Mouse (Mus musculus): ENCODE data around the gene Tcp10a. TPM values are rescaled to one million over a fixed set of nuclear protein-coding genes. Genes with fewer than 3 reads are reported as not detected.

Tcp10a gene
- polyA plus RNA-seq (2021; fragmentation: Nextera tagmentation): not detected in 2 replicates
- long read RNA-seq, experiment 1: 0 reads
- long read RNA-seq, experiment 2: 0 reads

GRCm38 (mm10) chr17:7324346-7324745 is at the start of gene Tcp10a:
Gene Tcp10a, plus strand, starts transcription at chr17:7324646.

GRCm38 (mm10) chr17:7352596-7352995 is 28.1 kb downstream of the Tcp10a start, which contains the start of gene Ttll2:
Gene Ttll2, minus strand, starts transcription at chr17:7352696.

GRCm38 (mm10) chr17:7371879-7372278 is 47.4 kb downstream of the Tcp10a start, which contains the start of gene Gm49630:
Gene Gm49630, minus strand, starts transcription at chr17:7371979.

GRCm38 (mm10) chr17:7385364-7385763 is 60.9 kb downstream of the Tcp10a start, which contains the start of gene Unc93a2:
Gene Unc93a2, minus strand, starts transcription at chr17:7385464.

Other genes starting within 250 kb of the Tcp10a start
- 12.7 and 12.9 TPM in 2 replicates for gene Rps6ka2, start 154.5 kb upstream of the Tcp10a start, polyA plus RNA-seq (2021; fragmentation: Nextera tagmentation)
- not detected in 2 replicates for gene Ttll2, start 28.1 kb downstream of the Tcp10a start, polyA plus RNA-seq (2021; fragmentation: Nextera tagmentation)
- not detected in 2 replicates for gene Gm49630, start 47.3 kb downstream of the Tcp10a start, polyA plus RNA-seq (2021; fragmentation: Nextera tagmentation)
- gene Unc93a2, start 60.8 kb downstream of the Tcp10a start, polyA plus RNA-seq (2021; fragmentation: Nextera tagmentation): not detected in 2 replicates